Mouse (Mus musculus) liver, adult (tissue): ENCODE data around the gene Dnase1l2.

Experiments used
- GATA4 ChIP-seq: IDR thresholded peaks from 2 replicates; pipeline ENCODE4 v1.6.1; 2014; ENCODE audit warnings: mild to moderate bottlenecking, low read length; ENCODE audit not compliant: insufficient replicate concordance

Dnase1l2 gene

GRCm38 (mm10) chr17:24476022-24476776, 33.3 kb upstream of the Dnase1l2 start:
- no peak for TF ChIP-seq GATA4

GRCm38 (mm10) chr17:24475586-24475985, 32.7 kb upstream of the Dnase1l2 start:
- no peak for TF ChIP-seq GATA4

- no peak for TF ChIP-seq GATA4
Observed at GRCm38 (mm10) chr17:24474557-24474956, 31.7 kb upstream of the Dnase1l2 start.

GRCm38 (mm10) chr17:24473612-24474275, 30.8 kb upstream of the Dnase1l2 start, which contains the start of gene Bricd5:
TSS of gene Bricd5 (plus strand) at chr17:24473884.
- no peak for TF ChIP-seq GATA4

GRCm38 (mm10) chr17:24472512-24472911, 29.6 kb upstream of the Dnase1l2 start:
- no peak for TF ChIP-seq GATA4

DNA sequence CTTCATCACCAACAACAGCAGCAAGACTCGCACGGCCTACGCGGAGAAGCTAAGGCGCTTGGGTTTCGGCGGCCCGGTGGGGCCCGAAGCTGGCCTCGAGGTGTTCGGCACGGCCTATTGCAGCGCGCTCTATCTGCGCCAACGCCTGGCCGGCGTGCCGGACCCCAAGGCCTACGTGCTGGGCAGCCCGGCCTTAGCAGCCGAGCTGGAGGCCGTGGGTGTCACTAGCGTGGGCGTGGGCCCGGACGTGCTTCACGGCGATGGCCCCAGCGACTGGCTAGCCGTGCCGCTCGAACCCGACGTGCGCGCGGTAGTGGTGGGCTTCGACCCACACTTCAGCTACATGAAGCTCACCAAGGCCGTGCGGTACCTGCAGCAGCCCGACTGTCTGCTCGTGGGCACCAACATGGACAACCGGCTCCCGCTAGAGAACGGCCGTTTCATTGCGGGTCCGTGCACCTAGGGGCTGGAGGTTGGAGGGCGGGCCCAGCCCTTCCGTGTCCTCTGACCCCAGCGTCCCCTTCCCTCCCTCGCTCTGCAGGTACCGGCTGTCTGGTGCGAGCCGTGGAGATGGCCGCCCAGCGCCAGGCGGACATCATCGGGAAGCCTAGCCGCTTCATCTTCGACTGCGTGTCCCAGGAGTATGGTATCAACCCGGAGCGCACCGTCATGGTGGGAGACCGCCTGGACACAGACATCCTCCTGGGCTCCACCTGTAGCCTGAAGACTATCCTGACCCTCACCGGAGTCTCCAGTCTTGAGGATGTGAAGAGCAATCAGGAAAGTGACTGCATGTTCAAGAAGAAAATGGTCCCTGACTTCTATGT, 28.0 kb upstream of the Dnase1l2 start:
- TF ChIP-seq GATA4: no peak

GRCm38 (mm10) chr17:24469910-24470602, 27.2 kb upstream of the Dnase1l2 start, which contains the start of the genes E4f1 and Pgp:
TSS of gene E4f1 (minus strand) at chr17:24470313.
TSS of gene Pgp (plus strand) at chr17:24470392.
- peak; percentile 49; the same call in 1 of the 2 replicates for TF ChIP-seq GATA4

DNA sequence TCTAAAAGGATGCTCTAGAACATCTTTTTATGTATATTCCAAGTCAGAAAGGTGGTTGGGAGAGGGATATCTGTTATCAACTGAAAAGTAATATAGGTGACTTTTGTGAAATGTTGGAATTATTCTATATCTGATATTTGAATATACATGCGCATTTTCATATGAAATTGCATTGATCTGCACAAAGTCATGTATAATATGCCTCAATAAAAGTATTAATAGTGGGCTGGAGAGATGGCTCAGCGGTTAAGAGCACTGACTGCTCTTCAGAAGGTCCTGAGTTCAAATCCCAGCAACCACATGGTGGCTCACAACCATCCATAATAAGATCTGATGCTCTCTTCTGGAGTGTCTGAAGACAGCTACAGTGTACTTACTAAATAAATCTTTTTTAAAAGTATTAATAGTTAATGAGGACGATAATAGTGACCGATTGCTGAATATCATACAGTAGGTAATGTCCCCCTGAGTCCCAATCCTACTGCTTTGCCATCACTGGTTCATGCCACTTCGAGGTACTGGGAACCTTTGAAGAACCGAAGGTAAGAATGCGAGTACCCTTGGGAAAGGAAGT, 26.5 kb upstream of the Dnase1l2 start:
- TF ChIP-seq GATA4: no peak

DNA sequence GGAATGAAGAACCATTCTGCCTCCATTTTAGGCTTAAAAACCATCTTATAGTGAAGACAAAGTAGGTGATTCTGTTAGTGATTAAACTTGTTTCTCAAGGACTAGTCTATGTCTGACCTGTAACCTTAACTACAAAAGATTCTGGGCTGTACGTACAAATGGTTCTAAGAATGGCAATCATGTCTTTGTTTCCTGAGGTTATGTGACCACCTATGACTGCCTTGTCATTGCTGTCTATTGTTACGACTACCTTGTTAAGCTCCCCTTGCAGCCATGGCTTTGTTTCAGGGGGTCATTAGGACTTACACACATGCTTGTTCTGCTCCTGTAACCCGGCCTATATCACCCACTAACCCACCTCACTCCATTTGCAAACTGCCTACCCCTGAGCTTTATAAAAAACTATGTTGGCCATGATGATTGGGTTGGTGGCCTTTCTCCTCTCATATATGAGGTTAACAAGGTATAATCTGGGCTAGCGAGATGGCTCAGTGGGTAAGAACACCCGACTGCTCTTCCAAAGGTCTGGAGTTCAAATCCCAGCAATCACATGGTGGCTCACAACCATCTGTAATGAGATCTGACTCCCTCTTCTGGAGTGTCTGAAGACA, 25.8 kb upstream of the Dnase1l2 start:
- TF ChIP-seq GATA4: no peak

DNA sequence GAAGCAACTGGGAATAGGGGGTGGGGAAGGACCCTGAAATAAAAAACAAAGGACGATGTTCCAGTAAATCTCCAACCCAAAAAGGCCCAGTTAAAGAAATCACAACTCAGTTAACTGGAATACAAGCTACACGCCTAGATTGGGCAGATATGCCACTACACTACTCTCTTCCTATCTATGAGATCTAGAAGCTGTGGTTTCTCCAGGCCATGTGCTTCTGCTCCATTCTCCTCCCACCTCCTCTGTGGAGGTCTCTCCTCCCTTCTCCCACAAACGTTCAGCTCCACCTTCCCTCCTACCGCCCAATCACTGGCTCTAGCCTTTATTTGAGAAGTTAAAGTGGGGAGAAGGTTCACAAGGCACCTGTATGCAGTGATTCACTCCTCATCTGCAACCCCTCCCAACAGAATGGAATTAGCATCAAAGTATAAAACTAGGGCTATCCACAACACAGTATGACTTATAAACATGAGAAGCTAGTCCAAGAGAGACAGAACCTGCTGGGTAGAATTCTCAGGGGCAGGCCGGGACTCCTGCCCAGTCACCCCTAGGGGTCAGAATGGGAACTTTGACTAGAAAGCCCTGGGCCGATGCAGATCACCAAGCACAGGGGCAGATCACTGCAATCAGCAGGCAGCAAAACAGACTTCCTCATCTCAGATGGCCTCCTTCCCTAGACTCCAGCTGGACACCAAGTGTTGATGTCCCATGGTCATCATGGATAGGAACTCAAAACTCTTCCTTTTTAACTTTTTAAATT, 20.6 kb upstream of the Dnase1l2 start:
- TF ChIP-seq GATA4: no peak

DNA sequence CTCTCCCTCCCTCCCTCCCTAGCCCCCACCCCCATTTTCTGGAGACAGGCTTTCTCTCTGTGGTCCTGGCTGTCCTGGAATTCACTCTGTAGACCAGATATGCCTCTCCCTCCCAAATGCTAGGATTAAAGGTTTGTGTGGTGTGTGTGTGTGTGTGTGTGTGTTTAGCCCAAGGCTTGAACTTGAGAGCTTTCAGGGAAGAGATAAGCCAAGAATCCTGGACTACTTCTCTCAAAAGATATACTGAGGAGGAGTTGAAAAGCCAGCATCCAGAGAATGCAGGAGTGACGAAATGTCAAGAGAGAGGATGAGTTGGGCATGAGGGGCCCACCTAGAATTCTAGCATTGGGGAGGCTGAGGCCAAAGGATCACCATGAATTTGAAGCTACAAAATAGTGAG, 20.0 kb upstream of the Dnase1l2 start:
- no peak for TF ChIP-seq GATA4

DNA sequence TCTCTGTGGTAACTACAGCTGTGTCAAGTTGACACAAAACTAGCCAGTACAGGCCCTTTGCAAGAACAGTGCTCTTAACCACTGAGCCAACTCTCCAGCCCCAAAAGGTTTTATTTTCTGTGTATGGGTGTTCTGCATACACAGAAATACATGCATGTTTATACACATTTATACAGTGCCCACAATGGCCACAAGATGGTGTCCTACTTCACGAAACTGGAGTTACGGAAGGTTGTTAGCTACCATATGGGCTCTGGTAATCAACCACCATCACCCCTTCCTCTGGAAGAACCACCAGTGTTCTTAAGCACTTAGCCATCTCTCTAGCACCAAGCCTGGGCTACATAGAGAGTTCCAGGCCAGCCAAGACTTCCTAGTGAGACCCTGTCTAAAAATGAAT, 18.7 kb upstream of the Dnase1l2 start:
- no peak for TF ChIP-seq GATA4

- peak; percentile 23; the same call in 1 of the 2 replicates for TF ChIP-seq GATA4
Observed at GRCm38 (mm10) chr17:24454756-24455522, 12.0 kb upstream of the Dnase1l2 start.
